Mouse (Mus musculus): ENCODE data around the gene Chek1. TPM values are rescaled to one million over a fixed set of nuclear protein-coding genes. Genes with fewer than 3 reads are reported as not detected.

Gene Chek1
- 16.6 and 21.6 TPM in 2 replicates for polyA plus RNA-seq (2015; fragmentation: Nextera tagmentation; extraction: Ambion mirVana)

- Histone ChIP-seq H3K4me3 (replicated peaks) (peak within 1 kb of the TSS; percentile 69), H3K4me2 (replicated peaks) (peak within 1 kb of the TSS; percentile 98), H3K27me3 (no peaks in the 10 kb centered on the region), H3K9me3 (no peaks in the 10 kb centered on the region), H3K9ac (replicated peaks) (peak within 1 kb of the TSS; percentile 75), H3K27ac (peak within 1 kb of the TSS; percentile 84), H3K4me1 (replicated peaks) (peaks cover 16% of the 10 kb centered on the region), H3K36me3 (peaks cover 6% of the 10 kb centered on the region)
- WGBS: 8% methylated on average over 12 of the region's 12 CpGs
- no peak for ATAC-seq
Measured at GRCm38 (mm10) chr9:36727034-36727755, at the start of gene Chek1. Chek1 (minus strand) TSS chr9:36727065.

GRCm38 (mm10) chr9:36769048-36769413 lies 42.2 kb upstream of the Chek1 start:
- no peak overlapping the region for H3K9ac ChIP-seq (replicated peaks)
- H3K4me1 ChIP-seq (replicated peaks): peaks cover 20% of the 10 kb centered on the region
- H3K4me3 ChIP-seq (replicated peaks): no peak overlapping the region
- H3K9me3 ChIP-seq: no peaks in the 10 kb centered on the region
- H3K36me3 ChIP-seq: peaks cover 5% of the 10 kb centered on the region
- peak overlapping the region; percentile 82; the same call in 1 of the 2 replicates for H3K4me2 ChIP-seq (replicated peaks)
- 91% methylated on average over 1 of the region's 1 CpGs for WGBS
- H3K27ac ChIP-seq: no peak overlapping the region
- ATAC-seq: no peak
- no peaks in the 10 kb centered on the region for H3K27me3 ChIP-seq

DNA sequence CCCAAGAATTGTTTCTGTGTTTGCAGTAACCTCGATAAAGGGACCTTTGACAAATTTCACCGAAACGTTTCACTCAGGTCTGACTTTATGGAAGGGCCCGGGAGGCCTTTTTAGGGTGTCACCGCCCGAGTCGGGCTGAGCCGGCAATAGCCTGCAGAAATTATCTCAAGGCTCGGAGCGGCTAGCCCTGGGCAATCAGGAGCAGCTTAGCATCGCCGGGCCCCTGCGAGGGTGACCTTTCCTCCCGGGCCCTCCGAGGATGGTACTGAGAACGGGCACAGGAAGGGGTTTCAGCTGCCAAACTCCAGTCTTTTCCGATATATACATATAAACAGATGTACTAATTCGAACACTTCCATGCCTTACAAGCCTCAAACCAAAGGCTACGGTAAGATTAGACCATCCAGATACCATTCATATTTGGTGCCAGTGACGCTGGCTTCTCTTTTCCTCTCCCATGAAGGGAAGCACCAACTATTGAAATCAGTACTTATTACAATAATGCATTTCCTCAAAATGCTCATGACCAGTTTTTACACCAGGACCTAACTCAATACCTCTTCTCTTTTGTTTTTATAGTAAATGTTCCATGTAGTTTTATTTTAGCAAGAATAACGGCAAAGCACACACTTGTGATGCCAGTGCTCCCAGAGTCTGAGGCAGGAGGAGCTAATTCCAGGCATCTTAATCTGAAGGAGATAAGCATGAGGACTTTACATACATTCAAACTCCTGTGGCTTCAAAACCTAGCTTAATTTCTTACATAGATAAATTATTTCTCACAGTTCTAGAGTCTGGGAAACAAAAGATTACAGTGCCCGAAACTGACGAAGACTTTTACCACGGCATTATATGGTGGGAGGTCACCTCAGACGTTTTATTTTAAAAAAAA lies 41.5 kb upstream of the Chek1 start:
- H3K27me3 ChIP-seq: no peaks in the 10 kb centered on the region
- peaks cover 20% of the 10 kb centered on the region for H3K4me1 ChIP-seq (replicated peaks)
- peak; percentile 3 for ATAC-seq
- H3K36me3 ChIP-seq: peaks cover 9% of the 10 kb centered on the region
- H3K4me2 ChIP-seq (replicated peaks): peak overlapping the region; percentile 82
- peak overlapping the region; percentile 80 for H3K9ac ChIP-seq (replicated peaks)
- H3K4me3 ChIP-seq (replicated peaks): peak overlapping the region; percentile 99
- H3K9me3 ChIP-seq: no peaks in the 10 kb centered on the region
- 15% methylated on average over 25 of the region's 25 CpGs for WGBS
- H3K27ac ChIP-seq: peak overlapping the region; percentile 80

- peak; percentile 100 for ATAC-seq
- peak within 1 kb of the TSS; percentile 99 for H3K4me3 ChIP-seq (replicated peaks)
- H3K9me3 ChIP-seq: no peaks in the 10 kb centered on the region
- H3K4me2 ChIP-seq (replicated peaks): peak within 1 kb of the TSS; percentile 91
- peak within 1 kb of the TSS; percentile 80 for H3K27ac ChIP-seq
- under 1% methylated on average over 60 of the region's 60 CpGs for WGBS
- H3K4me1 ChIP-seq (replicated peaks): peaks cover 20% of the 10 kb centered on the region
- no peaks in the 10 kb centered on the region for H3K27me3 ChIP-seq
- peak within 1 kb of the TSS; percentile 94 for H3K9ac ChIP-seq (replicated peaks)
- peaks cover 11% of the 10 kb centered on the region for H3K36me3 ChIP-seq
Measured at GRCm38 (mm10) chr9:36767203-36768143, 40.6 kb upstream of the Chek1 start, which contains the start of gene Stt3a. Stt3a (minus strand) TSS chr9:36767679.

DNA sequence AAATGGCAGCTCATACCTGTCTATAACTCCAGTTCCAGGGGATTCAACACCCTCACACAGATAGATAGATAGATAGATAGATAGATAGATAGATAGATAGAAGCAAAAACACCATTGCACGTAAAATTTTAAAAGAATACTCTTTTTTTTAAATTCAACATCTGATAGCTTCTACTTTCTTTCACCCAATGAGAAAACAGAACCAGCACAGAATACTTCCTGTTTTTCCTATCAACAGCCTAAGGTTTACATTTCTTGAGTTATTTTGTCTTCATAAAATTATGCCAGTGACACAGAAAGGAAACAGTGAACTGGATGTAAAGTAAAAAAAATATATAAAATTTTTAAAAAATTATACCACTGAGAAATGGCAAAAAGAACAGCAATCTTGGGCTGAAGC lies 37.5 kb upstream of the Chek1 start:
- Histone ChIP-seq H3K36me3 (peaks cover 28% of the 10 kb centered on the region), H3K27me3 (no peaks in the 10 kb centered on the region), H3K9ac (replicated peaks) (no peak overlapping the region), H3K9me3 (no peaks in the 10 kb centered on the region), H3K4me1 (replicated peaks) (peaks cover 20% of the 10 kb centered on the region), H3K27ac (no peak overlapping the region), H3K4me2 (replicated peaks) (no peak overlapping the region), H3K4me3 (replicated peaks) (no peak overlapping the region)
- WGBS: 87% methylated on average over 1 of the region's 1 CpGs
- no peak for ATAC-seq

- H3K27ac ChIP-seq: peak overlapping the region; percentile 84
- ATAC-seq: peak; percentile 97
- no peaks in the 10 kb centered on the region for H3K27me3 ChIP-seq
- H3K4me3 ChIP-seq (replicated peaks): peak overlapping the region; percentile 69
- WGBS: under 1% methylated on average over 53 of the region's 53 CpGs
- peak overlapping the region; percentile 75 for H3K9ac ChIP-seq (replicated peaks)
- H3K9me3 ChIP-seq: no peaks in the 10 kb centered on the region
- H3K36me3 ChIP-seq: peaks cover 8% of the 10 kb centered on the region
- H3K4me1 ChIP-seq (replicated peaks): peaks cover 16% of the 10 kb centered on the region
- H3K4me2 ChIP-seq (replicated peaks): peak overlapping the region; percentile 98
Measured at GRCm38 (mm10) chr9:36726131-36727033, 483 bp downstream of the Chek1 start.

DNA sequence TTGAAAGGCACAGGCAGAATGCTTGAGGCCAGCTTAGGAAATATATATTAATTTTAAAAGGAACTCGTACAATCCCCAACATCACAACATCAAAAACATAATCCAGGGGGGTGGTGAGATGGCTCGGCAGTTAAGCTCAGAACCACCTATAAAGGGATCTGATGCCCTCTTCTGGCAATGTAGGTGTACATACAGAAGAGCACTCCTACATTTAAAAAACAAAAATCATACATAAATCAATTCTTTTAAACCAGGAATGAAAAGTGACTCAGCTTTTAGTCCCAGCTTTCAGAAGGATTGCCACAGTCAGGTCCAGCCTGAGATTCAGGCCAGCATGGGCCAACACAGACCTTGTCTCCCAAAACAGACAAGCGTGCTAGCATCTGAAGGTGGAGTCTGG lies 10.2 kb downstream of the Chek1 start:
- ATAC-seq: no peak
- H3K4me3 ChIP-seq (replicated peaks): no peak overlapping the region

DNA sequence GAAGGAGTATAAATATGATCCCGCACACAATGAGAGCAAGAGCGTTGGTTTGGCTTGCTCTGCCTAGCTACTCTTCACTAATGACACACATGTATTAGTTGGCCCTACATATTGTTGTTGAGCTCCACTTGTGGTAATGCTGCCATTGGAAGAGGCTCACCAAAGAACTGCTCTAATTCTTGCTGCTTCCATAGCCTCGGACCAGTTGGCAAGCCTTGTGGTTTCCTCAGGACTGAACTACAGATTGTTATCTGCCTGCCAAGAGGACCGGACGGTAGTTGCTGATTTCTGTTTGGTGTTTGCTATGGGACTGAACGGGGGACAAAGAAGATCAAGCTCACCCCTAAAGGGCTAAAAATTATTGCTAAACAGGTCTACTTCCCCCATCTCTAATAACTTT lies 19.6 kb downstream of the Chek1 start:
- Histone ChIP-seq H3K27me3 (no peaks in the 10 kb centered on the region), H3K4me2 (replicated peaks) (no peak overlapping the region), H3K4me1 (replicated peaks) (no peaks in the 10 kb centered on the region), H3K36me3 (peaks cover 11% of the 10 kb centered on the region; the same call in 1 of the 2 replicates), H3K9me3 (no peaks in the 10 kb centered on the region), H3K9ac (replicated peaks) (no peak overlapping the region), H3K4me3 (replicated peaks) (no peak overlapping the region), H3K27ac (no peak overlapping the region)
- ATAC-seq: no peak
- 93% methylated on average over 6 of the region's 6 CpGs for WGBS

More for the DNA sequence above, 10.2 kb downstream of the Chek1 start:
- H3K36me3 ChIP-seq: peaks cover 15% of the 10 kb centered on the region
- no peaks in the 10 kb centered on the region for H3K9me3 ChIP-seq
- 76% methylated on average over 3 of the region's 3 CpGs for WGBS
- no peak overlapping the region for H3K27ac ChIP-seq
- no peak overlapping the region for H3K9ac ChIP-seq (replicated peaks)
- H3K4me1 ChIP-seq (replicated peaks): no peaks in the 10 kb centered on the region
- H3K4me2 ChIP-seq (replicated peaks): no peak overlapping the region
- no peaks in the 10 kb centered on the region for H3K27me3 ChIP-seq

DNA sequence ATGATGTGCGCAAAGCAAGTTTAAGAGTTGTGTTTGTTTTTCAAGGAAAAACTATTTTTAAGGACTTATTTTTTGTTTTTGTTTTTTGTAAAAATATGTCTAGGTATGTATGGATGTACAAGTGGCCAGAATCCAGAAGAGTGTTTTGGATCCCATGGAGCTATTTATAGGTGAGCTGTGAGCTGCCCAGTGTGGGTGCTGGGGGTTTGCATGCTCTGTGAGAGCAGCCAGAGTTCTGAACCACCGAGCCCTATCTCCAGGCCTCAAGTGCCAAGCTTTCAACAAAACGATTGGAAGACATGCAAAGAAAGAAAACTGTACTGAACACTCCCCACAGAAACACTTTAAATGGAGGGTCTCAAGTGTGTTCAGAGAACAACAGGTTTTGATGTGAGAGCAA lies 20.9 kb downstream of the Chek1 start:
- Histone ChIP-seq H3K27ac (no peak overlapping the region), H3K9ac (replicated peaks) (no peak overlapping the region), H3K4me1 (replicated peaks) (no peaks in the 10 kb centered on the region), H3K9me3 (no peaks in the 10 kb centered on the region), H3K36me3 (peaks cover 8% of the 10 kb centered on the region; the same call in 1 of the 2 replicates), H3K27me3 (no peaks in the 10 kb centered on the region), H3K4me3 (replicated peaks) (no peak overlapping the region), H3K4me2 (replicated peaks) (no peak overlapping the region)
- ATAC-seq: no peak
- WGBS: 90% methylated on average over 3 of the region's 3 CpGs

DNA sequence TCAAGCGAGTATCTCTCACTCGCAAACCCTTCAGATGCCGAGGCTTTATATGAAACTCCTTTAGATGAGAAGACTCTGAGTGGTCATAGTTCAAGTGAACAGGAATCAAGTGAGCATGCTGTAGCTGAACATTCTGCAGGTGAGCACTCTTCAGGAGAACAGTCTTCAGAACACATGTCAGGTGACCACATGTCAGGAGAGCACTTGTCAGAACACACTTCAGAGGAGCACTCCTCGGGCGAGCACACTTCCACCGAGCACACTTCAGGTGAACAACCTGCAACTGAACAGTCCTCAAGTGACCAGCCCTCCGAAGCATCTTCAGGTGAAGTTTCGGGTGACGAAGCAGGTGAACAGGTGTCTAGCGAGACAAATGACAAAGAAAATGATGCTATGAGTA lies 32.6 kb downstream of the Chek1 start:
- Histone ChIP-seq H3K27ac (no peak overlapping the region), H3K4me2 (replicated peaks) (no peak overlapping the region), H3K27me3 (no peaks in the 10 kb centered on the region), H3K9ac (replicated peaks) (no peak overlapping the region), H3K4me3 (replicated peaks) (no peak overlapping the region), H3K36me3 (no peaks in the 10 kb centered on the region), H3K9me3 (no peaks in the 10 kb centered on the region), H3K4me1 (replicated peaks) (no peaks in the 10 kb centered on the region)
- ATAC-seq: no peak
- 94% methylated on average over 10 of the region's 10 CpGs for WGBS

DNA sequence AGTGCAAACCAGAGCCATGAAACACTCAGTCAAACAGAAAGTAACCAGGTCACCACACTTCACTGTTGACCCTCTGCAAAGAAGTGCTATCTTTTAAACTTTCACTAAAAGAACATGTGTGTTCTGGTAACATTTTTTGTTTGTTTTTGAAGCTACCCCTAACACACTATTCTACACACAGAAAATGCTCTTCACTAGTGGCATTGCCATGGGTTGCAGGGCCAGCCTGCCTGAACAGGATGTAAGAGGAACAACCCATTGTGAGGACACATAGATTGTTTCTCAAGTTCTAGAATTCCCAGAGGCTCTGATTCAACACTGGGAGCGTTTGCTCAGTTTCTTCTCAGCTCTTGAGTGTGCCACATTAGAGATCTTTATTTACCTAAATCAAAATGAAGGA lies 33.9 kb downstream of the Chek1 start, which contains the start of gene Acrv1:
Gene Acrv1 (plus strand): TSS at position 301 of the 400 bp plus-strand sequence.
- ATAC-seq: no peak
- Histone ChIP-seq H3K27me3 (no peaks in the 10 kb centered on the region), H3K9ac (replicated peaks) (no peak within 1 kb of the TSS), H3K4me3 (replicated peaks) (no peak within 1 kb of the TSS), H3K4me2 (replicated peaks) (no peak within 1 kb of the TSS), H3K4me1 (replicated peaks) (no peaks in the 10 kb centered on the region), H3K27ac (no peak within 1 kb of the TSS), H3K9me3 (no peaks in the 10 kb centered on the region), H3K36me3 (no peaks in the 10 kb centered on the region)
- WGBS: 82% methylated on average over 1 of the region's 1 CpGs
